Mouse (Mus musculus): ENCODE measurements around the gene Epas1. TPM values are rescaled to one million over a fixed set of nuclear protein-coding genes. Genes with fewer than 3 reads are reported as not detected.

The Epas1 gene
- total RNA-seq, 2 experiments from 2014 or later: 165 to 202 TPM

GRCm38 (mm10) chr17:86788316-86788715 is 34.8 kb downstream of the Epas1 start:
- DNase-seq: peak in 1 of 2 experiments; percentile 52

- no peak for DNase-seq
These were observed 38.4 kb downstream of the Epas1 start for GRCm38 (mm10) chr17:86791925-86792324.

GRCm38 (mm10) chr17:86795773-86796172 is 42.3 kb downstream of the Epas1 start:
- DNase-seq: no peak

GRCm38 (mm10) chr17:86797031-86797430 is 43.5 kb downstream of the Epas1 start:
- DNase-seq: no peak

GRCm38 (mm10) chr17:86798460-86798859 is 45.0 kb downstream of the Epas1 start:
- DNase-seq: peak; percentile 36 to 50

- no peak for DNase-seq
These were observed 45.5 kb downstream of the Epas1 start for GRCm38 (mm10) chr17:86798951-86799350.

GRCm38 (mm10) chr17:86800535-86800934 is 47.0 kb downstream of the Epas1 start:
- no peak for DNase-seq

GRCm38 (mm10) chr17:86801213-86801815 is 47.8 kb downstream of the Epas1 start:
- DNase-seq: peak; percentile 65 to 81

GRCm38 (mm10) chr17:86801876-86802275 is 48.4 kb downstream of the Epas1 start:
- no peak for DNase-seq

- DNase-seq: peak in 1 of 2 experiments; percentile 55
These were observed 49.0 kb downstream of the Epas1 start for GRCm38 (mm10) chr17:86802351-86802985.

- DNase-seq: no peak
These were observed 49.6 kb downstream of the Epas1 start for GRCm38 (mm10) chr17:86803147-86803546.

- DNase-seq: no peak
These were observed 50.2 kb downstream of the Epas1 start for GRCm38 (mm10) chr17:86803653-86804052.

- no peak for DNase-seq
These were observed 58.5 kb downstream of the Epas1 start for GRCm38 (mm10) chr17:86812029-86812428.

- DNase-seq: peak; percentile 46 to 70
These were observed 60.8 kb downstream of the Epas1 start for GRCm38 (mm10) chr17:86814320-86814719.

GRCm38 (mm10) chr17:86815016-86815865 is 61.7 kb downstream of the Epas1 start:
- DNase-seq: no peak

GRCm38 (mm10) chr17:86822017-86822737 is 68.7 kb downstream of the Epas1 start:
- no peak for DNase-seq

- no peak for DNase-seq
These were observed 71.1 kb downstream of the Epas1 start for GRCm38 (mm10) chr17:86824502-86825162.

- no peak for DNase-seq
These were observed 71.8 kb downstream of the Epas1 start for GRCm38 (mm10) chr17:86825163-86825902.

- no peak for DNase-seq
These were observed 72.9 kb downstream of the Epas1 start for GRCm38 (mm10) chr17:86826376-86826775.

- no peak for DNase-seq
These were observed 74.1 kb downstream of the Epas1 start for GRCm38 (mm10) chr17:86827391-86828165.
